Mouse (Mus musculus) C3H10T1/2 (cell line): ENCODE measurements around the gene Cela1. TPM values are rescaled to one million over a fixed set of nuclear protein-coding genes. Genes with fewer than 3 reads are reported as not detected.

ENCODE experiments used
- polyA plus RNA-seq, 2 experiments: library from polyadenylated mRNA; unstranded; fragments of >200 nt; fragmentation: generic; extraction: Trizol; gene quantifications; one replicate each; pipeline ENCODE4 v1.2.1; 2012; ENCODE audit warnings: missing spikeins in 2 of 2

Gene Cela1
- 10 to 100 TPM; 11.1 to 29.0 TPM for polyA plus RNA-seq

GRCm38 (mm10) chr15:100687430-100687971 is at the start of gene Cela1:
Gene Cela1 (minus strand): TSS chr15:100687921.

GRCm38 (mm10) chr15:100729281-100729985 is 41.7 kb upstream of the Cela1 start, which contains the start of gene Galnt6:
Gene Galnt6 (minus strand): TSS chr15:100729376.

GRCm38 (mm10) chr15:100669337-100669736 is 18.4 kb downstream of the Cela1 start, which contains the start of gene Bin2:
Gene Bin2 (minus strand): TSS chr15:100669553.

GRCm38 (mm10) chr15:100636700-100637501 is 50.8 kb downstream of the Cela1 start, which contains the start of gene Smagp:
Gene Smagp (minus strand): TSS chr15:100636940.

Other genes starting within 250 kb of the Cela1 start
- gene Letmd1, start 218.9 kb downstream of the Cela1 start, polyA plus RNA-seq: 10 to 100 TPM; 12.0 to 25.4 TPM
- gene Csrnp2, start 192.4 kb downstream of the Cela1 start, polyA plus RNA-seq: 1 to 10 TPM; 1.1 to 6.7 TPM
- 10 to 100 TPM in 1 of 2 experiments, 1 to 10 TPM in 1; 1.8 to 17.6 TPM for gene Tfcp2, start 135.9 kb downstream of the Cela1 start, polyA plus RNA-seq
- gene Pou6f1, start 87.9 kb downstream of the Cela1 start, polyA plus RNA-seq: 10 to 100 TPM in 1 of 2 experiments, 1 to 10 TPM in 1; 3.1 to 27.1 TPM
- gene Dazap2, start 72.6 kb downstream of the Cela1 start, polyA plus RNA-seq: 100 to 1,000 TPM in 1 of 2 experiments, 10 to 100 TPM in 1; 73.0 to 149 TPM
- under 1 TPM in 1 of 2 experiments, not detected in 1; 0.07 TPM for gene Smagp, start 51.0 kb downstream of the Cela1 start, polyA plus RNA-seq
- gene Bin2, start 18.4 kb downstream of the Cela1 start, polyA plus RNA-seq: not detected
- gene Galnt6, start 41.5 kb upstream of the Cela1 start, polyA plus RNA-seq: under 1 TPM; 0.02 to 0.09 TPM
- 10 to 100 TPM; 10.3 to 24.2 TPM for gene Slc4a8, start 73.8 kb upstream of the Cela1 start, polyA plus RNA-seq
- gene Scn8a, start 181.9 kb upstream of the Cela1 start, polyA plus RNA-seq: under 1 TPM in 1 of 2 experiments, not detected in 1; 0.22 TPM